8 mouse cellular contexts compared by ENCODE assay signal in the genomic region with DNA sequence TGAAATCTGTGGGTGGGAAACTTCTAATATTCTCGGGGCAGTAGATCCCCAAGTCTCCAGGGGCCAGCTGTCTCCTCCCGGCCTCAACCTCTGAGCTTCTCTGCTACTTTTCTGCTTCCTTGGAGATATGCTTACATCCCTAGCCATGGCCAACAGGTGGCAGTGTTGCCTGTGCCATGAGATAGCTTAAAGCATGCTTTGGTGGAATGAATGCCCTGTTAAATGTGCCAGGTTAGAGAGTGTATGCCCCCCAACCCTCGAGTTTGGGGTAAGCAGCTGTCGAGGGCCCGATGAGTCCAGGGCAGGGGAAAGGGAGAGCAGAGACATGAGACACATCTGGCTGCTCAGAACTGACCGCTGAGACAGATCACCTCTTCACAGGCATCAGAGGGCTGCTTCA. TPM values are rescaled to one million over a fixed set of nuclear protein-coding genes. Genes with fewer than 3 reads are reported as not detected.
DNase-seq lines count a peak whose midpoint lies in the region; ATAC-seq and TF ChIP-seq lines count a peak whose summit lies in the region.

No protein-coding gene starts in this region.

- TF ChIP-seq CTCF in embryonic fibroblast, embryonic 13.5 days (IDR thresholded peaks at IDR 0.05; ENCODE audit: borderline replicate concordance, insufficient read depth, low read length) = peak; percentile 91; the same call in 1 of the 2 replicates
- peak; percentile 95 for TF ChIP-seq CTCF in heart, postnatal 0 days (IDR thresholded peaks at IDR 0.05; ENCODE audit: low read depth)
- TF ChIP-seq CTCF in liver, postnatal 0 days (IDR thresholded peaks at IDR 0.05; ENCODE audit: low read depth) = peak; percentile 97
- peak; percentile 51; the same call in 1 of the 2 replicates for TF ChIP-seq CTCF in testis, adult 2 months (IDR thresholded peaks at IDR 0.05; ENCODE audit: control insufficient read depth, insufficient read depth, insufficient replicate concordance, low read depth, low read length)

- no peak overlapping the region for H3K27ac ChIP-seq in embryonic fibroblast, embryonic 13.5 days (ENCODE audit: insufficient read depth, low read length)
- H3K27ac ChIP-seq in heart, postnatal 0 days (ENCODE audit: low read depth) = no peak overlapping the region
- no peak overlapping the region for H3K27ac ChIP-seq in liver, postnatal 0 days (ENCODE audit: low read depth)
- H3K27ac ChIP-seq in neural tube, embryonic 14.5 days (ENCODE audit: low read depth, low read length) = no peak overlapping the region
- no peak overlapping the region for H3K27ac ChIP-seq in testis, adult 2 months (ENCODE audit: control insufficient read depth, insufficient read depth, low read depth, low read length)

- 11% methylated on average over 6 of the region's 6 CpGs for whole genome bisulfite sequencing in heart, postnatal 0 days
- WGBS in liver, postnatal 0 days (ENCODE audit: insufficient replicate concordance) = 20% methylated on average over 6 of the region's 6 CpGs
- 9% methylated on average over 6 of the region's 6 CpGs for WGBS in neural tube, embryonic 14.5 days

- no peak overlapping the region for H3K4me2 ChIP-seq in heart, postnatal 0 days (ENCODE audit: low read depth, low read length)
- H3K4me2 ChIP-seq in liver, postnatal 0 days (ENCODE audit: low read depth, low read length) = no peak overlapping the region
- no peak overlapping the region for H3K4me2 ChIP-seq in neural tube, embryonic 14.5 days (ENCODE audit: low read depth, low read length)

- peaks cover 56% of the 10 kb centered on the region for H3K36me3 ChIP-seq in heart, postnatal 0 days (replicated peaks; ENCODE audit: control insufficient read depth, insufficient read depth, low read length)
- H3K36me3 ChIP-seq in liver, postnatal 0 days (replicated peaks; ENCODE audit: insufficient read depth, low read length) = peaks cover 29% of the 10 kb centered on the region
- peaks cover 20% of the 10 kb centered on the region; the same call in 1 of the 2 replicates for H3K36me3 ChIP-seq in neural tube, embryonic 14.5 days (ENCODE audit: control insufficient read depth, insufficient read depth, low read length)
- no peaks in the 10 kb centered on the region for H3K36me3 ChIP-seq in testis, adult 2 months (ENCODE audit: control insufficient read depth, insufficient read depth, low read length)

- no peak for TF ChIP-seq POLR2A in embryonic fibroblast, embryonic 13.5 days (IDR thresholded peaks at IDR 0.05; ENCODE audit: low read depth, low read length)
- TF ChIP-seq POLR2A in testis, adult 2 months (IDR thresholded peaks at IDR 0.05; ENCODE audit: control insufficient read depth, low read depth, low read length) = no peak

- no peak overlapping the region for H3K9ac ChIP-seq in heart, postnatal 0 days (replicated peaks; ENCODE audit: low read depth, low read length)
- H3K9ac ChIP-seq in liver, postnatal 0 days (replicated peaks) = no peak overlapping the region
- no peak overlapping the region for H3K9ac ChIP-seq in neural tube, embryonic 14.5 days (replicated peaks; ENCODE audit: low read depth, low read length)

- peak; percentile 85 for DNase-seq in CD4-positive, CD25-positive, alpha-beta regulatory T cell, adult 2 months (ENCODE audit: low read depth, low spot score)
- peak; percentile 85 for DNase-seq in adrenal gland, postnatal 14 days
- peak; percentile 71 for DNase-seq in heart, postnatal 0 days (ENCODE audit: low spot score)
- DNase-seq in kidney, postnatal 4 days = peak; percentile 90 to 91
- peak; percentile 82 for DNase-seq in liver, postnatal 0 days

- no peaks in the 10 kb centered on the region for H3K4me1 ChIP-seq in embryonic fibroblast, embryonic 13.5 days (ENCODE audit: control insufficient read depth, insufficient read depth, low read length)
- no peaks in the 10 kb centered on the region for H3K4me1 ChIP-seq in heart, postnatal 0 days (ENCODE audit: control insufficient read depth, insufficient read depth)
- no peaks in the 10 kb centered on the region for H3K4me1 ChIP-seq in liver, postnatal 0 days (ENCODE audit: insufficient read depth)
- H3K4me1 ChIP-seq in neural tube, embryonic 14.5 days (ENCODE audit: control insufficient read depth, insufficient read depth, low read length) = 0 out of 2 replicates have a peak, but pooled peaks cover 5% of the 10 kb centered on the region
- no peaks in the 10 kb centered on the region; the same call in 1 of the 2 replicates for H3K4me1 ChIP-seq in testis, adult 2 months (ENCODE audit: control insufficient read depth, insufficient read depth, low read length)

- no peak overlapping the region for H3K4me3 ChIP-seq in embryonic fibroblast, embryonic 13.5 days (ENCODE audit: insufficient read depth, low read length)
- H3K4me3 ChIP-seq in heart, postnatal 0 days (ENCODE audit: low read depth, low read length) = no peak overlapping the region
- H3K4me3 ChIP-seq in liver, postnatal 0 days (ENCODE audit: low read depth, low read length) = no peak overlapping the region
- no peak overlapping the region for H3K4me3 ChIP-seq in neural tube, embryonic 14.5 days (ENCODE audit: low read depth, low read length)
- H3K4me3 ChIP-seq in testis, adult 2 months (ENCODE audit: control insufficient read depth, low read depth, low read length) = no peak overlapping the region

- H3K9me3 ChIP-seq in heart, postnatal 0 days (replicated peaks; ENCODE audit: control insufficient read depth, low read length) = 0 out of 2 replicates have a peak, but pooled peaks cover 4% of the 10 kb centered on the region
- no peaks in the 10 kb centered on the region for H3K9me3 ChIP-seq in liver, postnatal 0 days (ENCODE audit: low read length)
- no peaks in the 10 kb centered on the region for H3K9me3 ChIP-seq in neural tube, embryonic 14.5 days (ENCODE audit: control insufficient read depth, low read length)

- no peaks in the 10 kb centered on the region for H3K27me3 ChIP-seq in heart, postnatal 0 days (ENCODE audit: control insufficient read depth, insufficient read depth, low read length)
- no peaks in the 10 kb centered on the region for H3K27me3 ChIP-seq in liver, postnatal 0 days (ENCODE audit: insufficient read depth, low read length)
- H3K27me3 ChIP-seq in neural tube, embryonic 14.5 days (ENCODE audit: control insufficient read depth, insufficient read depth, low read length) = no peaks in the 10 kb centered on the region
- no peaks in the 10 kb centered on the region for H3K27me3 ChIP-seq in testis, adult 2 months (ENCODE audit: control insufficient read depth, insufficient read depth, low read length)

- ATAC-seq in heart, postnatal 0 days (ENCODE audit: insufficient read depth, low read depth) = peak; percentile 55
- peak; percentile 60 for ATAC-seq in liver, postnatal 0 days
- ATAC-seq in neural tube, embryonic 14.5 days (ENCODE audit: low read depth) = peak; percentile 32; the same call in 1 of the 2 replicates

- TF ChIP-seq EP300 in heart, postnatal 0 days (IDR thresholded peaks at IDR 0.05; ENCODE audit: low read depth) = no peak
- no peak for TF ChIP-seq EP300 in liver, postnatal 0 days (IDR thresholded peaks at IDR 0.05; ENCODE audit: low read depth)

RNA-seq across cellular contexts. Expression of a gene that starts 18.4 kb away (rescaled TPM):
- total RNA-seq in adrenal gland, postnatal 14 days (2021) = 2.2 and 2.4 TPM in 2 replicates
- 0.35 TPM in 1 of 2 replicates, not detected in the other for polyA plus RNA-seq in embryonic fibroblast, embryonic 13.5 days (2011; ENCODE audit: insufficient read length, low read depth, missing spikeins)
- 0.27 and 1.4 TPM in 2 replicates for total RNA-seq in heart, postnatal 0 days (2014; rRNA removed; ENCODE audit: low replicate concordance)
- polyA plus RNA-seq in heart, postnatal 0 days (2015; fragmentation: Nextera tagmentation; extraction: Ambion mirVana) = 0.18 and 0.25 TPM in 2 replicates
- polyA plus RNA-seq in liver, postnatal 0 days (2015; fragmentation: Nextera tagmentation; extraction: Ambion mirVana) = not detected in 2 replicates
- polyA plus RNA-seq in neural tube, embryonic 14.5 days (2014; fragmentation: Nextera tagmentation; extraction: Ambion mirVana) = 0.46 and 0.86 TPM in 2 replicates
- 154 and 162 TPM in 2 replicates for polyA plus RNA-seq in testis, adult 2 months (2012; rRNA removed)

RNA-seq across cellular contexts. Expression of a gene that starts 18.5 kb away (rescaled TPM):
- total RNA-seq in adrenal gland, postnatal 14 days (2021) = 53.1 and 57.3 TPM in 2 replicates
- 6.8 and 11.8 TPM in 2 replicates for polyA plus RNA-seq in embryonic fibroblast, embryonic 13.5 days (2011; ENCODE audit: insufficient read length, low read depth, missing spikeins)
- 43.2 and 65.9 TPM in 2 replicates for total RNA-seq in heart, postnatal 0 days (2014; rRNA removed; ENCODE audit: low replicate concordance)
- polyA plus RNA-seq in heart, postnatal 0 days (2015; fragmentation: Nextera tagmentation; extraction: Ambion mirVana) = 59.2 and 63.5 TPM in 2 replicates
- 48.6 and 57.1 TPM in 2 replicates for polyA plus RNA-seq in liver, postnatal 0 days (2015; fragmentation: Nextera tagmentation; extraction: Ambion mirVana)
- 6.4 and 7.3 TPM in 2 replicates for polyA plus RNA-seq in neural tube, embryonic 14.5 days (2014; fragmentation: Nextera tagmentation; extraction: Ambion mirVana)
- 999 and 1,059 TPM in 2 replicates for polyA plus RNA-seq in testis, adult 2 months (2012; rRNA removed)

Comparison
In these comparisons a context has a peak if more than half of its experiments do, and no peak if none do; other contexts are left out.
1. RNA of a gene that starts 18.4 kb away (polyA plus RNA-seq): 154 to 162 TPM in testis, adult 2 months; 0.46 to 0.86 TPM in neural tube, embryonic 14.5 days, 0.18 to 0.25 TPM in heart, postnatal 0 days, not detected in liver, postnatal 0 days and 0.35 TPM in embryonic fibroblast, embryonic 13.5 days; every median in the first group is over 10 times any median in the second.
2. RNA of a gene that starts 18.5 kb away (polyA plus RNA-seq): 999 to 1,059 TPM in testis, adult 2 months; 59.2 to 63.5 TPM in heart, postnatal 0 days, 48.6 to 57.1 TPM in liver, postnatal 0 days, 6.4 to 7.3 TPM in neural tube, embryonic 14.5 days and 6.8 to 11.8 TPM in embryonic fibroblast, embryonic 13.5 days; every median in the first group is over 10 times any median in the second.
3. Peak in every context shown above with its lines, with median percentiles within 50 percentile points of each other: DNase-seq, CTCF ChIP-seq and ATAC-seq.